Mouse (Mus musculus) heart, adult 2 months (tissue): ENCODE measurements around the gene Tmem79.

Experiments
- CTCF ChIP-seq: fragments of 200-600 bp; IDR thresholded peaks from 2 replicates; pipeline ENCODE4 v1.8.1; 2022; ENCODE audit warnings: antibody characterized with exemption, mild to moderate bottlenecking, moderate library complexity
- EP300 ChIP-seq: fragments of 200-500 bp; IDR thresholded peaks from 2 replicates; pipeline ENCODE4 v1.6.1; 2011; ENCODE audit warnings: low read depth, low read length, control low read depth; ENCODE audit not compliant: insufficient read depth
- POLR2A ChIP-seq: fragments of 200-500 bp; IDR thresholded peaks from 2 replicates; pipeline ENCODE4 v1.6.1; 2011; ENCODE audit warnings: mild to moderate bottlenecking, low read depth, low read length, control low read depth; ENCODE audit not compliant: insufficient read depth

DNA sequence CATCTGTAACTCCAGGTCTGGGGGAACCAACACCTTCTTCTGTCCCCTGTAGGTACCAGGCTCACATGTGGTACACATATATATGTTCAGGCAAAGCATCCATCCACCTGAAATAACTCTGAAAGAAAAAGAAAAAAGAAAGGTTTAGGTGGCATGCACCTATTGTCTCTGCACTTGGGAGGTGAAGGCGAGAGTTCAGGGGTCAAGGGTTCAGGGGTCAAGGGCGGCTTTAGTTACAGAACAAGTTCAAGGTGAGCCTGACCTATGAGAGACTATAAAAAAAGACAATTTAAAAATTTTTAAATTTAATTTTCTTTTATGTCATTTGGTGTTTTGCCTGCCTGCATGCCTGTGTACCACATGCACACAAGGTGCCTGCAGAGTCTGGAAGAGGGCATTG is 55.9 kb downstream of the Tmem79 start:
- TF ChIP-seq CTCF: no peak
- no peak for TF ChIP-seq POLR2A
- no peak for TF ChIP-seq EP300
